Mouse (Mus musculus) myocyte (in vitro differentiated cells): ENCODE data around the gene Tnxb.

Experiments used
- E2F4 ChIP-seq: IDR thresholded peaks from one replicate; pipeline ENCODE4 v1.6.1; 2011; ENCODE audit warnings: mild to moderate bottlenecking, control low read depth, moderate library complexity; ENCODE audit not compliant: insufficient read depth
- MAX ChIP-seq: IDR thresholded peaks from one replicate; pipeline ENCODE4 v1.6.1; 2011; ENCODE audit warnings: low read depth, mild to moderate bottlenecking, control low read depth
- MYOD1 ChIP-seq, 3 experiments: IDR thresholded peaks; one replicate each; pipeline ENCODE4 v1.6.1; 2011; ENCODE audit warnings: control low read depth in 2 of 3, low read depth in 2 of 3, mild to moderate bottlenecking in 2 of 3, moderate library complexity in 1 of 3; ENCODE audit not compliant: insufficient read length in 2 of 3, control insufficient read depth in 1 of 3
- MYOG ChIP-seq, 3 experiments: IDR thresholded peaks; one replicate each; pipeline ENCODE4 v1.6.1; 2011; ENCODE audit warnings: control low read depth in 2 of 3, low read depth in 2 of 3, mild to moderate bottlenecking in 2 of 3; ENCODE audit not compliant: insufficient read length in 2 of 3, control insufficient read depth in 1 of 3, insufficient read depth in 1 of 3
- POLR2A ChIP-seq: IDR thresholded peaks from one replicate; pipeline ENCODE4 v1.6.1; 2011; ENCODE audit warnings: low read depth, mild to moderate bottlenecking, control low read depth, moderate library complexity; ENCODE audit not compliant: insufficient read length
- POLR2AphosphoS2 ChIP-seq: IDR thresholded peaks from one replicate; pipeline ENCODE4 v1.6.1; 2011; ENCODE audit warnings: low read depth, control low read depth; ENCODE audit not compliant: insufficient read length
- TCF12 ChIP-seq: IDR thresholded peaks from one replicate; pipeline ENCODE4 v1.6.1; 2011; ENCODE audit warnings: mild to moderate bottlenecking, control low read depth; ENCODE audit not compliant: poor library complexity, insufficient read depth, severe bottlenecking
- USF1 ChIP-seq: IDR thresholded peaks from one replicate; pipeline ENCODE4 v1.6.1; 2011; ENCODE audit warnings: low read depth, mild to moderate bottlenecking, control low read depth, moderate library complexity

DNA sequence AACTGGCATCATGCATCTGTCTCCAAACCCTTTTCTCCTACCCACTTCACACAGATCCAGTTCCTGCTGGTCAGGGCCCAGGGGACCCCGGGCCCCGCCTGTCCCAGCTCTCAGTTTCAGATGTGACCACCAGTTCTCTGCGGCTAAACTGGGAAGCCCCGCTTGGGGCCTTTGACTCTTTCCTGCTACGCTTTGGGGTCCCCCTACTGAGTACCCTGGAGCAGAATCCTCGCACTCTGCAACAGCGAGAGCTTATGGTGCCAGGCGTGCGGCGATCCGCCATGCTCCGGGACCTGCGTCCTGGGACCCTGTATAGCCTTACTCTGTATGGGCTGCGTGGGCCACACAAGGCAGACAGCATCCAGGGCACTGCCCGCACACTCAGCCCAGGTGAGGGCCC, 45.9 kb downstream of the Tnxb start:
- TF ChIP-seq POLR2A = no peak
- no peak for TF ChIP-seq MYOD1 (IDR thresholded peaks at IDR 0.05; ENCODE audit: control insufficient read depth in 1 of 3, insufficient read length in 2 of 3, low read depth in 2 of 3)
- no peak for TF ChIP-seq MYOG (IDR thresholded peaks at IDR 0.05; ENCODE audit: control insufficient read depth in 1 of 3, insufficient read depth in 1 of 3, insufficient read length in 2 of 3, low read depth in 2 of 3)
- TF ChIP-seq E2F4 = no peak
- TF ChIP-seq USF1 = no peak
- no peak for TF ChIP-seq TCF12
- TF ChIP-seq POLR2AphosphoS2 = no peak
- no peak for TF ChIP-seq MAX
